Mouse (Mus musculus) heart, postnatal 0 days (tissue): ENCODE results near the gene Zfp422.
"Not testable (repeated sequence)": the region's sequence is repeated elsewhere in the genome, so short reads cannot be mapped to it uniquely, and the experiment has no call there.

Experiments
- CTCF ChIP-seq: IDR thresholded peaks from 2 replicates; pipeline ENCODE4 v1.5.1; 2016; ENCODE audit warnings: antibody characterized with exemption, control low read depth, low read depth
- EP300 ChIP-seq: IDR thresholded peaks from 2 replicates; pipeline ENCODE4 v1.6.1; 2016; ENCODE audit warnings: antibody characterized with exemption, low read depth

DNA sequence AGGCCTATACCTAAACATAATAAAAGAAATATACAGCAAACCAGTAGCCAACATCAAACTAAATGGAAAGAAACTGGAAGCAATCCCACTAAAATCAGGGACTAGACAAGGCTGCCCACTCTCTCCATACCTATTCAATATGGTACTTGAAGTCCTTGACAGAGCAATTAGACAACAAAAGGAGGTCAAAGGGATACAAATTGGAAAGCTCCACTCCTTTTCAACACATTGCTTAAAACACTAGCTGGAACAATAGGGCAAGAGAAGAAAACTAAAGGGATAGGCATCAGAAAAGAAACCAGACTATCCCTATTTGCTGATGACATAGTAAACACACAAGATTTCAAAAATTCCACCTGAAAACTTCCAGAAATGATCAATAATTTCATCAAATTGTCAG is 27.8 kb downstream of the Zfp422 start:
- not testable (repeated sequence) for TF ChIP-seq CTCF, EP300
